Mouse (Mus musculus) stomach, embryonic 14.5 days (tissue): ENCODE results near the gene Dpp9. TPM values are rescaled to one million over a fixed set of nuclear protein-coding genes. Genes with fewer than 3 reads are reported as not detected.

ENCODE experiments used
- ATAC-seq: fragments of 200-750 bp; cut with Nextera tagmentation; 2 replicates; pipeline ENCODE4 v1.8.0; 2017; ENCODE audit warnings: low read depth, moderate TSS enrichment; ENCODE audit not compliant: insufficient number of reproducible peaks, insufficient read depth, low FRiP score
- H3K27ac ChIP-seq: fragments of 300-500 bp; sonication (generic); 2 replicates; pipeline ENCODE4 v1.5.1; 2014; ENCODE audit warnings: mild to moderate bottlenecking, low read length, moderate library complexity, mixed read lengths
- H3K27me3 ChIP-seq: fragments of 300-500 bp; sonication (generic); 2 replicates; pipeline ENCODE4 v1.6.1; 2014; ENCODE audit warnings: low read length, control low read depth, mixed read lengths; ENCODE audit not compliant: control insufficient read depth, insufficient read depth
- H3K36me3 ChIP-seq: fragments of 300-500 bp; sonication (generic); 2 replicates; pipeline ENCODE4 v1.6.1; 2014; ENCODE audit warnings: mild to moderate bottlenecking, control low read depth, low read length, moderate library complexity, mixed read lengths; ENCODE audit not compliant: control insufficient read depth, insufficient read depth
- H3K4me1 ChIP-seq: fragments of 300-500 bp; sonication (generic); 2 replicates; pipeline ENCODE4 v1.6.1; 2014; ENCODE audit warnings: low read length, control low read depth, mixed read lengths; ENCODE audit not compliant: control insufficient read depth, insufficient read depth
- H3K4me2 ChIP-seq: fragments of 300-500 bp; sonication (generic); replicated peaks from 2 replicates; pipeline ENCODE4 v1.6.1; 2014; ENCODE audit warnings: low read depth, low read length, control low read depth
- H3K4me3 ChIP-seq: fragments of 300-500 bp; sonication (generic); 2 replicates; pipeline ENCODE4 v1.5.1; 2014; ENCODE audit warnings: low read depth, low read length, control low read depth
- H3K9ac ChIP-seq: fragments of 300-500 bp; sonication (generic); replicated peaks from 2 replicates; pipeline ENCODE4 v1.6.1; 2014; ENCODE audit warnings: low read depth, mild to moderate bottlenecking, control low read depth, low read length, moderate library complexity, mixed read lengths
- H3K9me3 ChIP-seq: fragments of 300-500 bp; sonication (generic); 2 replicates; pipeline ENCODE4 v1.6.1; 2016; ENCODE audit warnings: low read depth, low read length, control low read depth; ENCODE audit not compliant: control insufficient read depth
- WGBS: fragments of 180-500 bp; shearing (Covaris S2); extraction: QIAGEN DNeasy Blood & Tissue Kit; methylation state at CpG from one replicate; pipeline ENCODE4 v1.1.7; 2014; 5-methylcytosine and 5-hydroxymethylcytosine counted together
- polyA plus RNA-seq: library from polyadenylated mRNA; unstranded; fragments of >200 nt; fragmentation: Nextera tagmentation; extraction: Ambion mirVana; gene quantifications from 2 replicates; pipeline ENCODE4 v1.2.1, GENCODE M21; 2014

Dpp9 gene
- polyA plus RNA-seq, 1 experiment from 2014 or later: 30.2 TPM

DNA sequence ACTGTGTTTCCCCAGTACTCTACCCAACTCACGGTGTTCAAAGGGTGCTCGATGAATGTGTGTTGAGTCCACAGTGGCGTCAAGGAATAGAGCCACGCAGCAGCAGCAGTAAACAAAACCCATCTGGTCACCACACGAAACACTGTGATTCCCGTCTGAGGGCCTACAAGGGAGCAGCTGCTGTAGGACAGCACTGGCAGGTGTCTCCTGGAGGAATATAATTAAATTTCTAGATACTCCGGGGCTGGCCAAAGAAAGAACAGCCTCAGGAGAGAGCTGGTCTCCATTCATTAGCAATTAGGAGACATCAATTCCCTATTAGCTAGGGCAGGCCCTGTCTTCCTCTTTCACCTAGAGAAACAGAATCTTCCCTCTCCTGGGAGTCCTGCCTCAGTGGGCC, 26.9 kb upstream of the Dpp9 start:
- Histone ChIP-seq H3K36me3 (no peaks in the 10 kb centered on the region), H3K4me3 (no peak overlapping the region), H3K9me3 (no peaks in the 10 kb centered on the region), H3K4me2 (no peak overlapping the region), H3K4me1 (no peaks in the 10 kb centered on the region), H3K27ac (no peak overlapping the region), H3K27me3 (no peaks in the 10 kb centered on the region), H3K9ac (no peak overlapping the region)
- ATAC-seq: no peak
- 56% methylated on average over 7 of the region's 7 CpGs for WGBS

DNA sequence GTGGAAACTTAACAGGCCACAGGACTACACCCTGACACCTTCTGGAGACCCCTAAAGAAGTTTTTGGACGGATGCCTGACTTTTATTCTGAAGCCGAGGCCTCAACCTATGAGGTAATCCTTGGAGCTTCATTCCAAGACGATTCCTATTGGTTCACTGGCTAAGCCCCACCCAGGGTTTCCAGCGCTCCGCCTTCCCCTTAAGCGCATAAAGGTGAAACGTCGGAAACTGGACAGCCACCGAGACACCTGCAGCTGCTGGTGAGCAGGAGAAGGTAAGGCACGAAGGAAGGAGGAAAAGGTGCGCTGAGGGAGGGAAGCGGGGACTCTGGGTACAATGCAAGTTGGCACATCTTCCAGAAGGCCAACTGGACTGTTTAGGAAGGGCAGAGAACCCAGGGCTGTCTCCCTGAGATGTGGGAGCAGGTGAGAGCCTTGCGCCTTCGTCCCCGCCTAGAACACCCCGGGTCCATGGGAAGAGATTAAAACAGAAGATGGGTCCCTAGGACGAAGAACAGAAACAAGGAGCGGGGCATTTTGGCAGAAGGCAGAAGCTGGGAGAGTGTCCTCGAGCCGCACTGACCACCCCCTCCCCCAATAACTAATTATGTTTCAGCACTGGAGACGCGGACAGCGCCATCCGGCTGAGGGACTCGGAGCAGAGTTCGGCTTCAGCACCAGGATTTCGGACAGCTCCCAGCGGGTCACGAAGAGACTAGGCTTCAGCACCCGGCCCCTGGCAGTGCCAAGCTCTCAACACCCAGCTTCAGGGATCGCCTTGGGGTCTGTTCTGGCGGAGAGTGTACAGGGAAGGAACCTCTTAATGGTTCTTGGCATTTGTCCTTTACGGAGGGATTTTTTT, 23.1 kb upstream of the Dpp9 start:
- WGBS: under 1% methylated on average over 33 of the region's 33 CpGs
- no peak overlapping the region for H3K4me3 ChIP-seq

DNA sequence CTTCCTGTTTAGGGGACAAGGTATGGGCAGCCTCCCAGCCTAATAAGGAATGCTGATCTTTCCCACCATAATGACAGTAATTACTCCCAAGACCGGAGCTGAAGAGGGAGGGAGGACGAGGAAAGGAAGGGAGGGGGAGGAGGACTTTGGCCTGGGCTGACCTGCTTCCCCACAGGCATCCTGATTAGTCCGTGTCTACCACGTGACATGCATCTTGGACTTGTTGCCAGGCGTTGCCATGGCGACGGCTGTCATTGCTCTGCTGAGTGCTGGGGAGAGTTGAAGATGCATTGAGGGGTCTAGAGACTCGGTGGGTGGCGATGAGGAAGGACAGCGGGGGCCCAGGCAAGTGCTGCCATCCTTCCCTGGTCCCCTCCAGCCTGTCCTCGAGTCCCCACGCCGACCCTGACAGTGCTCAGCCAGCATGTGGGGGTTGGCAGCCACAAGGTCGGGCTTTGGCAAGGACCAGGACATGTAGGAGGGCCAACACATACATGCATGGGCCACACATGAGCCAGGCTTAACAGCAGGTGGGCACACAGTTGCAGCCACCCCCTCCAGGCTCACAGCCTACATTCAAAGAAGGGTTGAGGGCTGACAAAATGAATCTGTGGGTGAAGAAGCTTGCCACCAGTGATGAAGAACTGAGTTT, 15.2 kb upstream of the Dpp9 start:
- no peaks in the 10 kb centered on the region for H3K36me3 ChIP-seq
- ATAC-seq: peak; percentile 84; the same call in 1 of the 2 replicates
- H3K4me1 ChIP-seq: no peaks in the 10 kb centered on the region
- no peak overlapping the region for H3K4me2 ChIP-seq
- no peak overlapping the region for H3K27ac ChIP-seq
- WGBS: 2% methylated on average over 14 of the region's 14 CpGs
- no peak overlapping the region for H3K9ac ChIP-seq
- H3K27me3 ChIP-seq: no peaks in the 10 kb centered on the region
- H3K9me3 ChIP-seq: no peaks in the 10 kb centered on the region
- H3K4me3 ChIP-seq: no peak overlapping the region

More for the DNA sequence above, 23.1 kb upstream of the Dpp9 start:
- no peak overlapping the region for H3K4me2 ChIP-seq
- no peak overlapping the region for H3K27ac ChIP-seq
- H3K9me3 ChIP-seq: no peaks in the 10 kb centered on the region
- peak; percentile 65; the same call in 1 of the 2 replicates for ATAC-seq
- H3K9ac ChIP-seq: no peak overlapping the region
- H3K36me3 ChIP-seq: no peaks in the 10 kb centered on the region
- no peaks in the 10 kb centered on the region for H3K27me3 ChIP-seq
- H3K4me1 ChIP-seq: no peaks in the 10 kb centered on the region

DNA sequence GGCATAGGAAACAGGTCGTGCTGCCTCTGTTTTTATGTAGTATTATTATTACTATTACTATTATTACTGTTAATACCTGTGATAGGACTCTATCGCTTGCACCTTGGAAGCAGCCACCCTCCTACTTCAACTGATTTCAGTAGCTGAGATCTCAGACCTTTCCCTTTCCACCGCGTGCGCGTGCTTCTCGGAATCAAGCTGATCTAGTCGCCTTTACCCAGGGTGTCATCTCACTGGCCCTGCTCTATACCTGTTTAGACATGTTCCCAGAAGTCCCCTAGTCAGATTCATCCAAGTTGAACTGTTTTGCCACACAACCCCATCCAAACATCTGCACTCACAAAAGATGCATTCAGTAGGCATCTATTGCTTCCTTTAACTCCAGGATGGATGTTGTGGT, 14.7 kb upstream of the Dpp9 start:
- Histone ChIP-seq H3K9ac (no peak overlapping the region), H3K27me3 (no peaks in the 10 kb centered on the region), H3K27ac (no peak overlapping the region), H3K36me3 (no peaks in the 10 kb centered on the region), H3K4me2 (no peak overlapping the region), H3K9me3 (no peaks in the 10 kb centered on the region), H3K4me1 (no peaks in the 10 kb centered on the region), H3K4me3 (no peak overlapping the region)
- ATAC-seq: no peak
- 59% methylated on average over 8 of the region's 8 CpGs for WGBS

DNA sequence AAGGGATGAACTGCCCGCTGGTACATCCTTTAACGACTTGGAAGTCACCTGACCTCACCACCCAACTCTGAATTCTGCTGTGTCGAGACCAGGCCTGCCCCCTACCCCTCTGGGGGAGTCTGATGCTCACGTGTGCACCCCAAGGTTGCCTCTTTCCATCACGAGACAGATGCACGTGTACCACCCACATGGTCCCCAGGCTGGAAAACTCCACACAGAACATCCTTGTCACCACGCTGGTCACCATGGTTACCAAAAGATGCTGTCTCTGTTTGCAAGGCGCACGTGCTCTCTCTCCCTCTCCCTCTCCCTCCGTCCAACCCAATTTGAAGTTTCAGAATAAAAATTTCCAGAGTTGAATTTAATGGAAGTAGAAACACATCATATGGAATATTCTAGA, 11.2 kb upstream of the Dpp9 start:
- WGBS: 63% methylated on average over 10 of the region's 10 CpGs
- Histone ChIP-seq H3K4me1 (no peaks in the 10 kb centered on the region), H3K36me3 (no peaks in the 10 kb centered on the region), H3K9me3 (no peaks in the 10 kb centered on the region), H3K27ac (no peak overlapping the region), H3K27me3 (no peaks in the 10 kb centered on the region), H3K4me2 (no peak overlapping the region), H3K4me3 (no peak overlapping the region), H3K9ac (no peak overlapping the region)
- ATAC-seq: no peak

DNA sequence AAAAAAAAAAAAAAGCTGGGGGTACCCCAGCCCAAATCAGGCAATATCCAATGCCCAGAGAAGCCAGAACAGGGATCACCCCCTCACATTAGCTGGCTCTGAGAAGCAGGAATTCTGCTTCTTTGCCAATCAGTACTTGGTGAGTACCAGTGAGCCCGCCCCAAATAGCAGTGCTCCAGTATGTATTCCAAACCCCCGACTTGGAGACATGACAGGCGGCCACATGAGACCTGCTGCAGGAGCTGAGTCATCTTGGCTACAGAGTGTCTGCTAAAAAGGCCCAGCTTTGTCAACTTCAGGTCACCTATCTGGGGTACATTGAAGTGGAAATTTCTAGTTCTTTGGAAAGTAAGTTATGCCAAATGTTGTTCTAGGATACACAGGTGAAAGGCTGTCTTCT, 7.9 kb upstream of the Dpp9 start:
- no peaks in the 10 kb centered on the region for H3K27me3 ChIP-seq
- no peak overlapping the region for H3K27ac ChIP-seq
- WGBS: 74% methylated on average over 3 of the region's 3 CpGs
- no peaks in the 10 kb centered on the region for H3K9me3 ChIP-seq
- ATAC-seq: no peak
- H3K4me2 ChIP-seq: no peak overlapping the region
- no peaks in the 10 kb centered on the region for H3K36me3 ChIP-seq
- no peak overlapping the region for H3K9ac ChIP-seq
- H3K4me3 ChIP-seq: no peak overlapping the region
- no peaks in the 10 kb centered on the region for H3K4me1 ChIP-seq

DNA sequence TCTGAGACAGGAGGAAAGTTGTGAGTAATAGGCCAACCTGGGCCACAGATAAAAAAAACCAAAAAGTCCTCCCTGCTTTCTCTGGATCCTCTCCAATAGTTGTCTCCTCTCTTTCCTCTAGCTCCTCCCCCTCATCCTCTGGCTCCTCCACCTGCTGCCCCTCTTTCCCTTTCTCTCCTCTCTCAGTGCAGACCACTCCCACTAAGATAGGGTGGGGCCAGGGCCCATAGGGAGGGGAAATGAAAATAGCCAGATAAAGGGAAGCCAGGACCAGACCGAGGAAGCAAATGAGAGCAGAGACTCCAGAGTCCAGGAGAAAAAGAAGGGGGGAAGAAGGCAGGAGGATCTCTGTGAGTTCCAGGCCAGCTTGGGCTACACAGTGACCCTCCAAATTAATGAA, 6.2 kb upstream of the Dpp9 start:
- Histone ChIP-seq H3K36me3 (no peaks in the 10 kb centered on the region), H3K9ac (no peak overlapping the region), H3K27me3 (no peaks in the 10 kb centered on the region), H3K4me3 (no peak overlapping the region), H3K27ac (no peak overlapping the region), H3K9me3 (no peaks in the 10 kb centered on the region), H3K4me2 (no peak overlapping the region), H3K4me1 (no peaks in the 10 kb centered on the region)
- no peak for ATAC-seq
- 17% methylated on average over 1 of the region's 1 CpGs for WGBS

DNA sequence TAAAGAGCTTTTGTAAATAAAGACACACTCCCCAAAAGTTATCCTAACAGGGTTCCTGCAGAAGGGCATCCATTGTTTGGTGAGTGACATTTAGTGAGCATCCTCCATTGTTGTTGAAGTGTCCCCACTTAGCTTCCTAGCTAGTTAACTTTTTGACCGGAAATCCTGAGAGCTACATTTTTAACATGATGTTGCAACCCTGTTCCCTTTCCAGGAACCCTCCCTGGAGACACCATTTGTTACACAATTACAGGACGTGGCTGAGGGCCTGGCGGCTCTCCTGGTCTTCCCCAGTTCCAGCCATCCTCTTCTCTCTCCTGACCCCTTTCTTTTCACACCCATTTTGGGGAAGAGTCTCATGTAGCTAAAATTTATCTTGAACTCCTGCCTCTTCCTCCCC, 1.1 kb upstream of the Dpp9 start:
- Histone ChIP-seq H3K9ac (no peak overlapping the region), H3K27me3 (no peaks in the 10 kb centered on the region), H3K27ac (no peak overlapping the region; the same call in 1 of the 2 replicates), H3K4me2 (no peak overlapping the region), H3K36me3 (no peaks in the 10 kb centered on the region), H3K9me3 (no peaks in the 10 kb centered on the region), H3K4me3 (no peak overlapping the region), H3K4me1 (peaks cover 11% of the 10 kb centered on the region)
- 58% methylated on average over 3 of the region's 3 CpGs for WGBS
- no peak for ATAC-seq
